In genomic region chr15:11712481-11713274, GRCm38 (mm10) we compare ENCODE assay signal across 17 mouse cellular contexts.
A peak's percentile ranks its signal among the peaks of the same experiment; 100 is the strongest.
DNase-seq lines count a peak whose midpoint lies in the region; ATAC-seq and TF ChIP-seq lines count a peak whose summit lies in the region.
"Had no signal": no experiment of that assay in that cellular context is flagged by ENCODE, and none has a peak within 500 bp of the region (broad histone marks: within the 10 kb centered on the region; RNA-seq: fewer than 3 reads in every experiment).

No protein-coding gene starts in this region.

- H3K9ac ChIP-seq in kidney, postnatal 0 days (ENCODE audit: low read depth, low read length): no peak overlapping the region
- no peak overlapping the region for H3K9ac ChIP-seq in kidney, embryonic 15.5 days
- H3K9ac ChIP-seq: limb, embryonic 13.5 days; liver, embryonic 14.5 days had no signal

- no peaks in the 10 kb centered on the region for H3K36me3 ChIP-seq in kidney, postnatal 0 days (ENCODE audit: insufficient read depth, low read length)
- H3K36me3 ChIP-seq in kidney, embryonic 15.5 days: no peaks in the 10 kb centered on the region
- H3K36me3 ChIP-seq: limb, embryonic 13.5 days had no signal

- WGBS in kidney, postnatal 0 days: 61% methylated on average over 16 of the region's 16 CpGs
- whole genome bisulfite sequencing in kidney, embryonic 15.5 days: 65% methylated on average over 16 of the region's 16 CpGs

- peak; percentile 78 for ATAC-seq in frontal cortex, adult (ENCODE audit: low TSS enrichment)
- no peak for ATAC-seq in kidney, postnatal 0 days (replicated peaks; ENCODE audit: low FRiP score, low read depth)
- no peak for ATAC-seq in kidney, embryonic 15.5 days (replicated peaks; ENCODE audit: low FRiP score)
- ATAC-seq in megakaryocyte, adult 5-6 weeks (ENCODE audit: poor library complexity, severe bottlenecking): no peak
- ATAC-seq: forebrain, embryonic 14.5 days; midbrain, embryonic 16.5 days had no signal

- H3K4me2 ChIP-seq in kidney, postnatal 0 days (ENCODE audit: low read length): no peak overlapping the region
- H3K4me2 ChIP-seq in kidney, embryonic 15.5 days: no peak overlapping the region
- H3K4me2 ChIP-seq: limb, embryonic 13.5 days had no signal

- H3K27ac ChIP-seq in kidney, postnatal 0 days: no peak overlapping the region
- no peak overlapping the region for H3K27ac ChIP-seq in kidney, embryonic 15.5 days
- H3K27ac ChIP-seq: limb, embryonic 13.5 days; liver, embryonic 14.5 days had no signal

- H3K27me3 ChIP-seq in kidney, postnatal 0 days (ENCODE audit: insufficient read depth, low read length): no peaks in the 10 kb centered on the region
- H3K27me3 ChIP-seq in kidney, embryonic 15.5 days: no peaks in the 10 kb centered on the region
- H3K27me3 ChIP-seq: limb, embryonic 13.5 days had no signal

- DNase-seq in frontal cortex, postnatal 10 days (ENCODE audit: low spot score in 2 of 2): no peak
- DNase-seq in kidney, postnatal 0 days (ENCODE audit: low spot score): peak; percentile 15
- peak; percentile 39 for DNase-seq in brain, adult 2 months (ENCODE audit: low read depth, low spot score)
- DNase-seq in fat pad, adult 2 months (ENCODE audit: extremely low read depth, low read depth, low spot score): peak; percentile 85
- DNase-seq in left cerebral cortex, adult 11 months (ENCODE audit: low spot score): no peak
- DNase-seq: adrenal gland, postnatal 10 days; B cell, adult 2 months; cerebellum, adult 8-10 months; gastrocnemius, postnatal 25 days; lung, postnatal 14 days had no signal

- H3K4me3 ChIP-seq in kidney, postnatal 0 days (replicated peaks; ENCODE audit: low read depth, low read length): no peak overlapping the region
- no peak overlapping the region for H3K4me3 ChIP-seq in kidney, embryonic 15.5 days (replicated peaks)
- H3K4me3 ChIP-seq: limb, embryonic 13.5 days had no signal

- no peak for TF ChIP-seq CTCF in kidney, postnatal 0 days (IDR thresholded peaks at IDR 0.05; ENCODE audit: low read depth)

- no peaks in the 10 kb centered on the region for H3K9me3 ChIP-seq in kidney, postnatal 0 days (replicated peaks; ENCODE audit: low read length)
- H3K9me3 ChIP-seq in kidney, embryonic 15.5 days (replicated peaks): no peaks in the 10 kb centered on the region
- H3K9me3 ChIP-seq: limb, embryonic 13.5 days had no signal

- H3K4me1 ChIP-seq in kidney, postnatal 0 days (replicated peaks; ENCODE audit: insufficient read depth, low read length): no peaks in the 10 kb centered on the region
- no peaks in the 10 kb centered on the region for H3K4me1 ChIP-seq in kidney, embryonic 15.5 days
- H3K4me1 ChIP-seq: limb, embryonic 13.5 days had no signal

Comparison
In these comparisons a context has a peak if more than half of its experiments do, and no peak if none do; other contexts are left out.
1. DNase-seq: peak in kidney, postnatal 0 days (single experiment), brain, adult 2 months (single experiment) and fat pad, adult 2 months (single experiment); none in frontal cortex, postnatal 10 days (0 of 2) and left cerebral cortex, adult 11 months (single experiment).